Mouse (Mus musculus): ENCODE data around the gene Cdhr3.

The Cdhr3 gene

GRCm38 (mm10) chr12:33035719-33036521 is 56.8 kb downstream of the Cdhr3 start:
- peak in 1 of 2 experiments; percentile 58 for DNase-seq (ENCODE audit: inconsistent age in 2 of 2, low spot score in 1 of 2)

DNA sequence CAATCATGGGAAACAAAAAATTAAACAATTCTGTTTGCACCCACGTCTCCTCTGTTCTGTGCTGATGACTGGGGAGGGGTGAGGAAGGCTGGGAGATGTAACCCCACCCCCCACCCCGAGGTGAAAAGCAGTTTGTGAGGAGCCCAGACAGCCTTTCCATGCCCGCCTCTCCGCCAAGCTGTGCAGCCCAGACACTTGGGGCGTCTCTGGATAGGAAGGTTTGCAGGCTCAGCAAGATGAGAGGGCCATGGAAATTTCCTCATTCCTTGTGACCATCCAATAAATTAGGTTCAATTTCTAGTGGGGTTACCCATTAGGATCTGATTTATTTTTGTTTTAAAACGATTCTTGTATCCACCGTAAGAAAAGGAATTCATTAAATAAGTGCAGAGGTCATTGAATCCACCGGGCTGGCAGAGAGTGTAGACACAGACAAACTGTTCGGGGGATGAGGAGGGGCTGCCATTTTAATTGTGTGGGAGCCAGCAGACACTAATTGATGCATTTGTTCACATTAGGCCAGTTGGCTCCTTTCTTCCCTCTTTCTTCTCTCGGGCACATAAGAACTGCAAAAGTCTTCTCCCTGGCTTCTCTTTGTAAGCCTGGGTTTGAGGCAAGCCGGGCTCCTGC is 57.5 kb downstream of the Cdhr3 start:
- no peak for DNase-seq (ENCODE audit: inconsistent age in 2 of 2, low spot score in 1 of 2)

GRCm38 (mm10) chr12:33034343-33035088 is 58.2 kb downstream of the Cdhr3 start:
- DNase-seq (ENCODE audit: inconsistent age in 2 of 2, low spot score in 1 of 2) = no peak

- peak; percentile 60 to 87 for DNase-seq (ENCODE audit: inconsistent age in 2 of 2, low spot score in 1 of 2)
These were observed 59.5 kb downstream of the Cdhr3 start for GRCm38 (mm10) chr12:33033221-33033620.

DNA sequence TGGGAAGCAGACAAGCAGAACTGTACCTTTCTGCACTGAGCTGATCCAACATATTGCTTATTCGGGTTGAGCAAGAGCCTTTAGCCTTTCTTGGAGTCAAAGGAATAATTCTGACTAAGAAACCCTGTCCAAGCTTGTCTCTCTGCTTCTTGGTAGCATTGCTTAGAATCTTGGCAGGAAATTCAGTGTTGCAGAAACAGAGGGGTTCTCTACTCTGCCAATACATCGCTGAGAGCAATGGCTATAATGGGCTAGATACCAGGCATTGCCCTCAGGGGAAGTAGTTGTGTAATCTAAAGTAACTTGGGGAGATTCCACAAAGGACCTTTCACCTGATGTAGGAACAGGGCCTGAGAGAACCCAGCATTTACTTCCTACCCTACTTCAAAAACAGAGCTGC is 62.1 kb downstream of the Cdhr3 start:
- peak in 1 of 2 experiments; percentile 71 for DNase-seq (ENCODE audit: inconsistent age in 2 of 2, low spot score in 1 of 2)

GRCm38 (mm10) chr12:33030066-33030465 is 62.6 kb downstream of the Cdhr3 start:
- peak; percentile 69 to 87 for DNase-seq (ENCODE audit: inconsistent age in 2 of 2, low spot score in 1 of 2)

DNA sequence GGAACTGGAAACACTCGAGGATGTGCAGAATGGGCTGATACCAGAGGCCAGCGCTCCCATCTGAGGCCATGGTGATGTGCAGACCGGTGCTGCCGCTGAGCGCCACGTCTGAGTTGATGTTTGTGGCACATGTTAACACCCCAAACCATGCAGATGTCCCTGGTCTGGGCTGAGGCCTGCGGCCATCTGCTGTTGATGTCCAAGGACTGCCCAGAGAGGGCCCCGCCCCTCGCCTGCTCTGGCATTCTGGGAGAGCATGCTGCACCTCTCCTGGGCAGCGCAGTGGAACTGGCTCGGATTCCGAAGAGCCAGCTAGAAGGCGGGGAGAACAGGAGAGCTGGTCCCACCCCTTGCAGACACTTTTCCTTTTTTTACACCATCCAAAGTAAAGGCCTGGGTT is 64.0 kb downstream of the Cdhr3 start:
- DNase-seq (ENCODE audit: inconsistent age in 2 of 2, low spot score in 1 of 2) = no peak

GRCm38 (mm10) chr12:33028109-33028691 is 64.5 kb downstream of the Cdhr3 start:
- DNase-seq (ENCODE audit: inconsistent age in 2 of 2, low spot score in 1 of 2) = no peak

GRCm38 (mm10) chr12:33027093-33027492 is 65.6 kb downstream of the Cdhr3 start:
- DNase-seq (ENCODE audit: inconsistent age in 2 of 2, low spot score in 1 of 2) = peak; percentile 80 to 94

GRCm38 (mm10) chr12:33024524-33024923 is 68.2 kb downstream of the Cdhr3 start:
- DNase-seq (ENCODE audit: inconsistent age in 2 of 2, low spot score in 1 of 2) = no peak

DNA sequence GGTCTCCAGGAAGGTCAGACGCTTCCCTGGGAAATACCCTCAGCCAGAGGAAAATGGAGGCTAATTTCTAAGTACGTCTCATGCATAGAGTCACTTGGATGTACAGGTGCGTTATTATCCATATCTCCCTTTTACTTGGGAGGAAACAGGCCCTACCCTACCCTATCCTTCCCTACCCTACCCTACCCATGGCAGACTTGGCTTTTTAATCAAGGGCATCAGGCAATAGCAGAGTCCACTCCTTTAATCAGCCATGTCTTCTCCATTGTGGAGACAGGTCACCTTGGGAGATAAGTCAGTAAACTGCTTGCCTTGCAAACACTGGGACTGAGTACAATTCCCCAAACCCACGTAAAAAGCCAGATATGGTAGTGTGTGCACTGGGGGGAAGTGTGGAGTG is 70.9 kb downstream of the Cdhr3 start:
- DNase-seq (ENCODE audit: inconsistent age in 2 of 2, low spot score in 1 of 2) = no peak

DNA sequence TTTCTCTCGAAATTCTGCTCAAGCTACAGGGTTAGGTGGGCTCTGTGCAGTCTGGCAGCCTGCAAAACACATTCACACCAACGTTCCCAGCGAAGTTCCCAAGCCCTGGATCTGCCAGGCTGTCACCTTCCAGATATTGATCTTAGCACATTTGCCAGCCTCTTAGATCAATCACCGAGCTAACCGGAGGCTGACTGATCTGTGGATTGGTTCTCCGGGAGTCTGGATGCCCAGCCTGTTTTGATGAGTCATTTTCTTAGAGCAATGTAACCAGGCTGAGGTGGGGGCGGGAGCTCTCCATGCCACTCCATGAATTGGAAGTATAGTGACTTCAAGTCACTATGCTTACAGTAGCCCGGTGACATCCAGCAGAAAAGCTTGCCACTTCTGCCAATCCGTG is 71.5 kb downstream of the Cdhr3 start:
- no peak for DNase-seq (ENCODE audit: inconsistent age in 2 of 2, low spot score in 1 of 2)

DNA sequence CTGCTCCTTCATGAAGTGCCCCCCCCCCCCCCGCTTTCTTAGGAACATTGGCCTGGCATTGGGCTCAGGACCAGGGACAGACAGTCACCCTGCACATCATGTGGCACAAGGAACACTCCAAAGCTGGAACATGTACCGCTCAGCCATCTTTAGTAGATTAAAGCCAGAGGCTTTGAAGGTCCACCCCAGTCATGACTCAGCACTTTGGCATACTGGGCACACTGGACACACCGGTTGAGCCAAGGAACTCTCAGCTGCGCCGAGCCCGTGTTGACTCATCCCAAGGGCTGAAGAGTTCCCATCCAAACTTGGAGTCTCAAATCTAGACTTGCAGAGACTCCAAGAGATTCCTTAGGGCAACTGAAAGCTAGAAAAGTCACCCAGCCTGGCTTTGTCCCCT is 72.7 kb downstream of the Cdhr3 start:
- peak; percentile 84 to 88 for DNase-seq (ENCODE audit: inconsistent age in 2 of 2, low spot score in 1 of 2)

DNA sequence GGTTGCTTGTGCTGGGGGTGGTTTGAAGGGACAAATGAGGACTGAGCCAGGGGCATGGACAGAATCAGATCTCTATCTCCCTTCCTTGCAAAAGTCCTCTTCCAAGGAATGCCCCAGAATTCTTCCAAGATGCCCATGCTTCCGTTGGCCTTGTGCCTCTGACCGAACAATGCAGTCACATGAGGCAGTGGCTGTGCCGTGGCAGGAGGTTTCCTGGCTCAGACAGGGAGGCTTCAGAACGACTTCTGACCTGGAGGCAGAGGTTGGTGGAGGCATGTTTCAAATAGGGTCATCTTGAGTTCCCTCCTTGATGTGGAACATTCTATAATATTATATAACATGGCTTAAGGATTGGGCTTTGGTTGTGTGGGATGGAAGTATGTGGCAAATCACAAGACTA is 74.1 kb downstream of the Cdhr3 start:
- DNase-seq (ENCODE audit: inconsistent age in 2 of 2, low spot score in 1 of 2) = no peak

GRCm38 (mm10) chr12:33016824-33017705 is 75.6 kb downstream of the Cdhr3 start:
- DNase-seq (ENCODE audit: inconsistent age in 2 of 2, low spot score in 1 of 2) = no peak

DNA sequence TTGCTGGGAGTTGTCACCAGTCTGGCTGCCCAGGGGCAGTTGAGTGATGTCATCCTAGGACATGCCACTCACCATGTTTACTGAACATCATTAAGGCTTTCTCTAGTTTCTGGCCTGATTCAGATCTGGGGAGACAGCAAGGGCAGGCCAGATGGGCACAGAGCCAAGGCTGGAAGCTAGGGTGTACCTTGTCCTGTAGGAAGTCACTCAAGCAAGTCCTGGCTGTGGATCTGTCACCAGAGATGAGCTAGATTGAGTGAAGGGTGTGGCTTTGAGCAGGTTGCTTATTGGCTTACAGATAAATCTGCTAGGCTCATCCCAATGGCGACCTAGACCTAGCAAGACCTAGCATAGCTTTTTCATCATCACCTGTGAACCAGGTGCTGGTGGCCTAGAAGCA is 77.6 kb downstream of the Cdhr3 start:
- no peak for DNase-seq (ENCODE audit: inconsistent age in 2 of 2, low spot score in 1 of 2)

- DNase-seq (ENCODE audit: inconsistent age in 2 of 2, low spot score in 1 of 2) = no peak
These were observed 78.5 kb downstream of the Cdhr3 start for GRCm38 (mm10) chr12:33014050-33014796.

GRCm38 (mm10) chr12:33010026-33010425 is 82.6 kb downstream of the Cdhr3 start:
- DNase-seq (ENCODE audit: inconsistent age in 2 of 2, low spot score in 1 of 2) = peak in 1 of 2 experiments; percentile 76

GRCm38 (mm10) chr12:33009206-33009966 is 83.3 kb downstream of the Cdhr3 start:
- DNase-seq (ENCODE audit: inconsistent age in 2 of 2, low spot score in 1 of 2) = no peak

Data from adrenal gland, adult (tissue).